Mouse (Mus musculus): ENCODE data around the gene Spop.
"Not testable (repeated sequence)": the region's sequence is repeated elsewhere in the genome, so short reads cannot be mapped to it uniquely, and the experiment has no call there.

DNA sequence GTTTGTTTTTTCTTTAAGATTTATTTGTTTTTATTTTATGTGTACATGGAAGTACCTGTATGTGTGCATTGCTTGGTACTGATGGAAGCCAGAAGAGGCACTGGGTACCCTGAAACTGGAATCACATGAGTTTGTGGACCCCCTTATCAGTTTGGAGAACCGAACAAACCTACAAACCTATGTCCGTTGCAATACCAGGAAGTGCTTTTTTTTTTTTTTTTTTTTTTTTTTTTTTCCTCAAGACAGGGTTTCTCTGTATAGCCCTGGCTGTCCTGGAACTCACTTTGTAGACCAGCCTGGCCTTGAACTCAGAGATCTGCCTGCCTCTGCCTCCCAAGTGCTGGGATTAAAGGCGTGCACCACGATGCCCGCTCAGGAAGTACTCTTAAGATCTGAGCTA lies 7.5 kb upstream of the Spop start:
- TF ChIP-seq POLR2A (IDR thresholded peaks at IDR 0.05; ENCODE audit: low read depth, low read length); CTCF (IDR thresholded peaks at IDR 0.05; ENCODE audit: extremely low read depth, insufficient read depth, insufficient read length, insufficient replicate concordance): not testable (repeated sequence)

Data from spleen, adult 2 months (tissue).